In the genomic region with DNA sequence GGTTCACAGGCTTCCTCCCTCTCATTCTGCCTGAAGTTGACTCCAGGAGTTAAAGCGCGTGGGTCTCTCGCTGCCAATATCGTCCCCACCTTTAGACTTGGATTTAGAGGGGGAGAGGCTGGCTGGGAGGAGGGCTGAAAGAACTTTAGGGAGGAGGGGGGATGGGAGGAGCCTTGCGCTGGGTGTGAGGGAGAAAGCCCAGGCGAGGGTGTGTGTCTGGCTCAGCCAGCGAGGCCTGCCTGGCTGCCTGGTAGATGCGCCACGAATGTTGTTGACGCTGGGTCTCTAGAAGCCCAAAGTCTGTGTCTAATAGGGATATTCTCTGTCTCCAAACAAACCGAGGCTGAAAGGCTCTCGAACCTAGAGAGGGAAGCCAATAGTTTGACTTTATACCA, we compare ENCODE assay signal across 8 mouse cellular contexts. TPM values are rescaled to one million over a fixed set of nuclear protein-coding genes. Genes with fewer than 3 reads are reported as not detected.
DNase-seq lines count a peak whose midpoint lies in the region; ATAC-seq lines count a peak whose summit lies in the region.

No protein-coding gene starts in this region.

- peak overlapping the region; percentile 92 for H3K4me2 ChIP-seq in kidney, embryonic 16.5 days (replicated peaks; ENCODE audit: low read depth, low read length)
- H3K4me2 ChIP-seq in midbrain, embryonic 11.5 days, result peak overlapping the region; percentile 74

- H3K9ac ChIP-seq in kidney, embryonic 16.5 days (replicated peaks; ENCODE audit: low read length), result peak overlapping the region; percentile 67
- H3K9ac ChIP-seq in midbrain, embryonic 11.5 days (ENCODE audit: low read length), result no peak overlapping the region

- no peaks in the 10 kb centered on the region for H3K36me3 ChIP-seq in kidney, embryonic 16.5 days (ENCODE audit: insufficient read depth, low read length)
- no peaks in the 10 kb centered on the region for H3K36me3 ChIP-seq in midbrain, embryonic 11.5 days (ENCODE audit: control insufficient read depth, insufficient read depth, low read length)

- no peaks in the 10 kb centered on the region for H3K27me3 ChIP-seq in kidney, embryonic 16.5 days (ENCODE audit: insufficient read depth, low read length)
- peaks cover 34% of the 10 kb centered on the region for H3K27me3 ChIP-seq in midbrain, embryonic 11.5 days (ENCODE audit: control insufficient read depth, insufficient read depth, low read length)

- peak; percentile 53; the same call in 1 of the 2 replicates for ATAC-seq in kidney, embryonic 16.5 days (ENCODE audit: low FRiP score, low TSS enrichment)
- no peak for ATAC-seq in midbrain, embryonic 11.5 days (ENCODE audit: low FRiP score)

- H3K27ac ChIP-seq in kidney, embryonic 16.5 days (ENCODE audit: low read length), result peak overlapping the region; percentile 37
- H3K27ac ChIP-seq in midbrain, embryonic 11.5 days (ENCODE audit: low read depth, low read length), result no peak overlapping the region

- H3K4me3 ChIP-seq in kidney, embryonic 16.5 days (ENCODE audit: low read length), result peak overlapping the region; percentile 55
- H3K4me3 ChIP-seq in midbrain, embryonic 11.5 days (ENCODE audit: low read depth, low read length), result peak overlapping the region; percentile 49; the same call in 1 of the 2 replicates

- DNase-seq in ovary, adult 18-20 months (ENCODE audit: low spot score), result peak; percentile 48
- no peak for DNase-seq in ovary, postnatal 36 days (ENCODE audit: low spot score)
- DNase-seq in cerebellum, adult 9-10 months, result peak; percentile 67
- DNase-seq in gastrocnemius, postnatal 25 days, result peak; percentile 71
- peak; percentile 92 for DNase-seq in midbrain, embryonic 11.5 days (ENCODE audit: low spot score, missing footprints)
- no peak for DNase-seq in layer of hippocampus, postnatal 25 days (ENCODE audit: extremely low spot score in 1 of 2, low spot score in 1 of 2)
- DNase-seq in layer of hippocampus, postnatal 14 days (ENCODE audit: low spot score in 2 of 2), result no peak

- WGBS in kidney, embryonic 16.5 days, result 15% methylated on average over 12 of the region's 12 CpGs
- WGBS in midbrain, embryonic 11.5 days, result 3% methylated on average over 12 of the region's 12 CpGs

- peaks cover 44% of the 10 kb centered on the region for H3K4me1 ChIP-seq in kidney, embryonic 16.5 days (ENCODE audit: insufficient read depth, low read length)
- H3K4me1 ChIP-seq in midbrain, embryonic 11.5 days (ENCODE audit: control insufficient read depth, insufficient read depth, low read length), result peaks cover 16% of the 10 kb centered on the region

- no peaks in the 10 kb centered on the region for H3K9me3 ChIP-seq in kidney, embryonic 16.5 days (ENCODE audit: low read length)
- no peaks in the 10 kb centered on the region for H3K9me3 ChIP-seq in midbrain, embryonic 11.5 days (ENCODE audit: control insufficient read depth, low read length)

RNA-seq across cellular contexts. Expression of a gene that starts 0.8 kb away (rescaled TPM):
- 1 to 10 TPM; 9.3 to 9.8 TPM for total RNA-seq in gastrocnemius, postnatal 25 days (2021)
- polyA plus RNA-seq in kidney, embryonic 16.5 days (2015; fragmentation: Nextera tagmentation; extraction: Ambion mirVana), result 31.9 and 35.4 TPM in 2 replicates
- 10.1 and 10.5 TPM in 2 replicates for polyA plus RNA-seq in midbrain, embryonic 11.5 days (2014; fragmentation: Nextera tagmentation; extraction: Ambion mirVana)
- total RNA-seq in layer of hippocampus, postnatal 25 days (2021), result 10 to 100 TPM; 13.1 to 13.6 TPM
- 10 to 100 TPM in 1 of 2 experiments, 1 to 10 TPM in 1; 8.8 to 11.2 TPM for total RNA-seq in layer of hippocampus, postnatal 14 days (2021)

RNA-seq across cellular contexts. Expression of a gene that starts 12.3 kb away (rescaled TPM):
- total RNA-seq in gastrocnemius, postnatal 25 days (2021), result not detected
- 0.36 and 0.89 TPM in 2 replicates for polyA plus RNA-seq in kidney, embryonic 16.5 days (2015; fragmentation: Nextera tagmentation; extraction: Ambion mirVana)
- 0.15 and 0.23 TPM in 2 replicates for polyA plus RNA-seq in midbrain, embryonic 11.5 days (2014; fragmentation: Nextera tagmentation; extraction: Ambion mirVana)
- not detected for total RNA-seq in layer of hippocampus, postnatal 25 days (2021)
- total RNA-seq in layer of hippocampus, postnatal 14 days (2021), result not detected

RNA-seq across cellular contexts. Expression of a gene that starts 21.2 kb away (rescaled TPM):
- total RNA-seq in gastrocnemius, postnatal 25 days (2021), result 10 to 100 TPM; 12.1 to 14.1 TPM
- 76.5 and 78.8 TPM in 2 replicates for polyA plus RNA-seq in kidney, embryonic 16.5 days (2015; fragmentation: Nextera tagmentation; extraction: Ambion mirVana)
- polyA plus RNA-seq in midbrain, embryonic 11.5 days (2014; fragmentation: Nextera tagmentation; extraction: Ambion mirVana), result 50.8 and 53.0 TPM in 2 replicates
- 10 to 100 TPM; 39.0 to 39.6 TPM for total RNA-seq in layer of hippocampus, postnatal 25 days (2021)
- 10 to 100 TPM; 34.1 to 36.0 TPM for total RNA-seq in layer of hippocampus, postnatal 14 days (2021)

RNA-seq across cellular contexts. Expression of a gene that starts 26.3 kb away (rescaled TPM):
- total RNA-seq in gastrocnemius, postnatal 25 days (2021), result 1 to 10 TPM in 1 of 2 experiments, under 1 TPM in 1; 0.41 to 1.2 TPM
- 1.4 and 1.9 TPM in 2 replicates for polyA plus RNA-seq in kidney, embryonic 16.5 days (2015; fragmentation: Nextera tagmentation; extraction: Ambion mirVana)
- polyA plus RNA-seq in midbrain, embryonic 11.5 days (2014; fragmentation: Nextera tagmentation; extraction: Ambion mirVana), result 0.15 and 0.55 TPM in 2 replicates
- total RNA-seq in layer of hippocampus, postnatal 25 days (2021), result 1 to 10 TPM; 2.0 to 2.3 TPM
- 1 to 10 TPM; 2.1 to 4.2 TPM for total RNA-seq in layer of hippocampus, postnatal 14 days (2021)

RNA-seq across cellular contexts. Expression of a gene that starts 38.0 kb away (rescaled TPM):
- 1 to 10 TPM in 1 of 2 experiments, under 1 TPM in 1; 0.51 to 1.4 TPM for total RNA-seq in gastrocnemius, postnatal 25 days (2021)
- polyA plus RNA-seq in kidney, embryonic 16.5 days (2015; fragmentation: Nextera tagmentation; extraction: Ambion mirVana), result 31.4 and 33.6 TPM in 2 replicates
- 29.4 and 33.3 TPM in 2 replicates for polyA plus RNA-seq in midbrain, embryonic 11.5 days (2014; fragmentation: Nextera tagmentation; extraction: Ambion mirVana)
- total RNA-seq in layer of hippocampus, postnatal 25 days (2021), result 1 to 10 TPM; 2.9 to 3.5 TPM
- 1 to 10 TPM; 1.6 to 1.7 TPM for total RNA-seq in layer of hippocampus, postnatal 14 days (2021)

Comparison
In these comparisons a context has a peak if more than half of its experiments do, and no peak if none do; other contexts are left out.
1. DNase-seq: peak in ovary, adult 18-20 months (single experiment), cerebellum, adult 9-10 months (single experiment), gastrocnemius, postnatal 25 days (single experiment) and midbrain, embryonic 11.5 days (single experiment); none in ovary, postnatal 36 days (single experiment), layer of hippocampus, postnatal 25 days (0 of 2) and layer of hippocampus, postnatal 14 days (0 of 2).